Mouse (Mus musculus) liver, postnatal 0 days (tissue): ENCODE measurements at regions not wholly inside any gene's neighbourhood (a gene's known extent, or its start where the extent isn't known, plus 50 kb on each side); places are given as distances from the start of the nearest gene placed in this dataset.

Experiments used
- CTCF ChIP-seq: sonication (generic); IDR thresholded peaks from 2 replicates; pipeline ENCODE4 v1.5.1; 2016; ENCODE audit warnings: antibody characterized with exemption, low read depth
- EP300 ChIP-seq: IDR thresholded peaks from 2 replicates; pipeline ENCODE4 v1.6.1; 2016; ENCODE audit warnings: antibody characterized with exemption, low read depth, mild to moderate bottlenecking

DNA sequence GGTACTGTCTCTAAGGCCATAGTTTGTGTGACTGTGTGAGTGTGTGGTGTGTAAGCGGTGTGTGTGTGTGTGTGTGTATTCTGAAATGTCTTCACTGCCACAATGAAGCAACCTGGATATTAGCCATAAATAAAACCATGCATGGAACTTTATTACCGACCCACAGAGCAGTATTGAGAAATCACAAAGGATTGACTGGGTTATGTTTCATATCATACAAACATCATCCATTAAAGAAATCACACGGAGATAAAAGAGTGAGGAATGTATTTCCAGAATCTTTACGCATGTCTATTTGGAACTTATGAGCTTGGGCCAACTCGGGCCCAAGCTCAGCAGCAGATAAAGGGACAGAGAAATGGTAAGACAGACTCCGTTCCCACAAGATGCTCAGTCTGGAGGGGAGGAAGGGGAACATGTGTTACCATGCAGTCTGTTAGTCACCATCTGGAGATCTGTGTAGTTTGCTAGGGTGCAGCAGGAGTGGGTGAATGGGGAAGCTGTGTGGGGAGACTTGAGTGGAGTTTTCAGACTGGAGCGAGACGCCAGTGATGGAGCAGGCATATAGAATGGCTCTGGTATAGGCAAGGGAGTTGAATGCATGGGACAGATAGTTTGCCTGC lies 75.1 kb upstream of the Sox11 start:
- TF ChIP-seq EP300 = no peak
- TF ChIP-seq CTCF = no peak
